ENCODE assay signal across 22 mouse cellular contexts in the genomic region with DNA sequence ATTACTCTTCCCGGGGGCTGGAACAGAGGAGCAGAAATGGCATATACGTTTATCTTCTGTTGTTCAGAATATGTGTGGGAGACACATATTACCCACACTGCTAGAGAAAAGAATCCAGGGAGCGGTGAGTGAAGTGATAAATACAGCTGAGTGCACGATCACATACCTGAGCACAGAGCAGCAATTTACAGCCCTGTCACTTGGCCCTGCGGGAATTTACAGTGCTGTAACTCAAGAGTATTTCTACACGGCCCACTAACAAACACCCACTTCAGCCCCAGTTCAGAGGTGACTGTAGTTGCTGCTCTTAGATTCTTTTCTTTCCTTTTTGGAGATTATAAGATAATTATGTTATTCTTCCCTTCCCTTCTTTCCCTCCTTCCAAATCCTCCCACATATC. TPM values are rescaled to one million over a fixed set of nuclear protein-coding genes. Genes with fewer than 3 reads are reported as not detected.
DNase-seq lines count a peak whose midpoint lies in the region; ATAC-seq and TF ChIP-seq lines count a peak whose summit lies in the region.
"Had no signal": no experiment of that assay in that cellular context is flagged by ENCODE, and none has a peak within 500 bp of the region (broad histone marks: within the 10 kb centered on the region; RNA-seq: fewer than 3 reads in every experiment).

No protein-coding gene starts in this region.

- no peak overlapping the region for H3K9ac ChIP-seq in kidney, postnatal 0 days (ENCODE audit: low read depth, low read length)
- no peak overlapping the region for H3K9ac ChIP-seq in kidney, embryonic 15.5 days
- H3K9ac ChIP-seq in ES-Bruce4 (ENCODE audit: low read depth, poor library complexity, severe bottlenecking), result 0 out of 2 replicates have a peak overlapping the region, but pooled peaks have one; percentile 6
- H3K9ac ChIP-seq: embryonic facial prominence, embryonic 12.5 days; heart, embryonic 15.5 days; hindbrain, embryonic 13.5 days had no signal

- 21% methylated on average over 6 of the region's 6 CpGs for WGBS in kidney, postnatal 0 days
- 19% methylated on average over 6 of the region's 6 CpGs for WGBS in kidney, embryonic 15.5 days

- DNase-seq in kidney, postnatal 0 days (ENCODE audit: low spot score), result peak; percentile 27
- DNase-seq in MEL-GATA-1-ER (ENCODE audit: extremely low read depth, low read depth), result peak; percentile 26
- DNase-seq in mesoderm, embryonic 11.5 days (ENCODE audit: low read depth, low spot score), result peak; percentile 25
- DNase-seq in thymus, postnatal 36 days, result no peak
- DNase-seq in lung, postnatal 25 days (ENCODE audit: low spot score), result no peak
- DNase-seq: adrenal gland, postnatal 14 days; cerebellum, adult 11-12 months; cerebellum, adult 9-10 months; cerebellum, postnatal 25 days; gastrocnemius, postnatal 14 days; heart, adult 2 months; heart, postnatal 14 days had no signal

- H3K4me1 ChIP-seq in kidney, postnatal 0 days (replicated peaks; ENCODE audit: insufficient read depth, low read length), result no peaks in the 10 kb centered on the region
- peaks cover 24% of the 10 kb centered on the region for H3K4me1 ChIP-seq in kidney, embryonic 15.5 days
- peaks cover 9% of the 10 kb centered on the region for H3K4me1 ChIP-seq in ES-Bruce4 (ENCODE audit: control insufficient read depth, insufficient read depth, low read length)
- H3K4me1 ChIP-seq: heart, embryonic 15.5 days; hindbrain, embryonic 13.5 days had no signal

- no peak for TF ChIP-seq POLR2A in ES-Bruce4 (IDR thresholded peaks at IDR 0.05; ENCODE audit: insufficient read depth, low read length)

- TF ChIP-seq EP300 in ES-Bruce4 (IDR thresholded peaks at IDR 0.05; ENCODE audit: insufficient read depth, low read depth, low read length), result no peak

- no peak overlapping the region for H3K4me3 ChIP-seq in kidney, postnatal 0 days (replicated peaks; ENCODE audit: low read depth, low read length)
- no peak overlapping the region for H3K4me3 ChIP-seq in kidney, embryonic 15.5 days (replicated peaks)
- H3K4me3 ChIP-seq in ES-Bruce4 (ENCODE audit: low read depth, low read length), result no peak overlapping the region
- H3K4me3 ChIP-seq: embryonic facial prominence, embryonic 12.5 days; heart, adult 2 months; heart, embryonic 15.5 days; hindbrain, embryonic 13.5 days had no signal

- H3K36me3 ChIP-seq in kidney, postnatal 0 days (ENCODE audit: insufficient read depth, low read length), result no peaks in the 10 kb centered on the region
- no peaks in the 10 kb centered on the region for H3K36me3 ChIP-seq in kidney, embryonic 15.5 days
- H3K36me3 ChIP-seq in ES-Bruce4 (ENCODE audit: control insufficient read depth, insufficient read depth, low read length, poor library complexity, severe bottlenecking), result no peaks in the 10 kb centered on the region
- H3K36me3 ChIP-seq: embryonic facial prominence, embryonic 12.5 days; heart, embryonic 15.5 days; hindbrain, embryonic 13.5 days had no signal

- H3K27me3 ChIP-seq in kidney, postnatal 0 days (ENCODE audit: insufficient read depth, low read length), result no peaks in the 10 kb centered on the region
- no peaks in the 10 kb centered on the region for H3K27me3 ChIP-seq in kidney, embryonic 15.5 days
- H3K27me3 ChIP-seq in ES-Bruce4 (ENCODE audit: control insufficient read depth, insufficient read depth, low read length, poor library complexity, severe bottlenecking), result no peaks in the 10 kb centered on the region
- H3K27me3 ChIP-seq: CH12.LX; embryonic facial prominence, embryonic 12.5 days; heart, embryonic 15.5 days; hindbrain, embryonic 13.5 days had no signal

- H3K27ac ChIP-seq in kidney, postnatal 0 days, result no peak overlapping the region
- no peak overlapping the region for H3K27ac ChIP-seq in kidney, embryonic 15.5 days
- H3K27ac ChIP-seq in ES-Bruce4 (ENCODE audit: insufficient read depth, low read length), result peak overlapping the region; percentile 98
- H3K27ac ChIP-seq: embryonic facial prominence, embryonic 12.5 days; heart, adult 2 months; heart, embryonic 15.5 days; hindbrain, embryonic 13.5 days; hindbrain, postnatal 0 days had no signal

- TF ChIP-seq CTCF in kidney, postnatal 0 days (IDR thresholded peaks at IDR 0.05; ENCODE audit: low read depth), result no peak
- no peak for TF ChIP-seq CTCF in ES-Bruce4 (IDR thresholded peaks at IDR 0.05; ENCODE audit: low read depth, low read length)

- no peak for ATAC-seq in kidney, postnatal 0 days (replicated peaks; ENCODE audit: low FRiP score, low read depth)
- ATAC-seq in kidney, embryonic 15.5 days (replicated peaks; ENCODE audit: low FRiP score), result no peak
- ATAC-seq: activated CD4-positive, CD25-positive, alpha-beta regulatory T cell, adult 4 months; forebrain, embryonic 16.5 days; hindbrain, postnatal 0 days had no signal

- H3K9me3 ChIP-seq in kidney, postnatal 0 days (replicated peaks; ENCODE audit: low read length), result no peaks in the 10 kb centered on the region
- no peaks in the 10 kb centered on the region for H3K9me3 ChIP-seq in kidney, embryonic 15.5 days (replicated peaks)
- H3K9me3 ChIP-seq in ES-Bruce4 (replicated peaks; ENCODE audit: control insufficient read depth, insufficient read depth, low read length, poor library complexity, severe bottlenecking), result no peaks in the 10 kb centered on the region
- H3K9me3 ChIP-seq: embryonic facial prominence, embryonic 12.5 days; heart, embryonic 15.5 days; hindbrain, embryonic 13.5 days had no signal

- H3K4me2 ChIP-seq in kidney, postnatal 0 days (ENCODE audit: low read length), result no peak overlapping the region
- no peak overlapping the region for H3K4me2 ChIP-seq in kidney, embryonic 15.5 days
- H3K4me2 ChIP-seq: embryonic facial prominence, embryonic 12.5 days; heart, embryonic 11.5 days; heart, embryonic 15.5 days; hindbrain, embryonic 13.5 days had no signal

RNA-seq across cellular contexts. Expression of gene Kirrel, which starts 18.8 kb away (rescaled TPM):
- polyA plus RNA-seq in kidney, postnatal 0 days (2015; fragmentation: Nextera tagmentation; extraction: Ambion mirVana), result 11.7 and 12.3 TPM in 2 replicates
- polyA plus RNA-seq in kidney, embryonic 15.5 days (2015; fragmentation: Nextera tagmentation; extraction: Ambion mirVana), result 17.2 and 18.5 TPM in 2 replicates
- polyA plus RNA-seq in ES-Bruce4 (2011; ENCODE audit: insufficient read depth, insufficient read length, low read depth, missing spikeins), result 38.3 and 39.9 TPM in 2 replicates
- polyA plus RNA-seq: activated CD4-positive, CD25-positive, alpha-beta regulatory T cell, adult 4 months had no signal

Comparison
In these comparisons a context has a peak if more than half of its experiments do, and no peak if none do; other contexts are left out.
1. DNase-seq: peak in kidney, postnatal 0 days (single experiment), MEL-GATA-1-ER (single experiment) and mesoderm, embryonic 11.5 days (single experiment); none in thymus, postnatal 36 days (0 of 2) and lung, postnatal 25 days (single experiment).